Mouse (Mus musculus): Measurements from ENCODE around the gene Cyp2j9.

Cyp2j9 gene

GRCm38 (mm10) chr4:96590911-96591790 is at the start of gene Cyp2j9:
TSS of gene Cyp2j9 (minus strand) at chr4:96591578.
- in situ Hi-C loops (cut with MboI, MseI): loop anchor here in 1 of 2 experiments (25.0 kb wide), 1 partner anchor 1896 kb away; no protein-coding TSS in a partner anchor

- in situ Hi-C loops (cut with MboI, MseI): no loop called here
Observed at GRCm38 (mm10) chr4:96635455-96635854, 44.1 kb upstream of the Cyp2j9 start.

GRCm38 (mm10) chr4:96622474-96622873 is 31.1 kb upstream of the Cyp2j9 start:
- in situ Hi-C loops (cut with MboI, MseI): no loop called here

- in situ Hi-C loops (cut with MboI, MseI): loop anchor here in 1 of 2 experiments (25.0 kb wide), 1 partner anchor 1896 kb away; no protein-coding TSS in a partner anchor
Observed at GRCm38 (mm10) chr4:96591791-96592150, 393 bp upstream of the Cyp2j9 start.

GRCm38 (mm10) chr4:96581425-96582088 is 9.8 kb downstream of the Cyp2j9 start:
- in situ Hi-C loops (cut with MboI, MseI): loop anchor here in 1 of 2 experiments (25.0 kb wide), 1 partner anchor 1906 kb away; no protein-coding TSS in a partner anchor

GRCm38 (mm10) chr4:96580351-96580750 is 11.0 kb downstream of the Cyp2j9 start:
- in situ Hi-C loops (cut with MboI, MseI): loop anchor here in 1 of 2 experiments (25.0 kb wide), 1 partner anchor 1907 kb away; no protein-coding TSS in a partner anchor

- in situ Hi-C loops (cut with MboI, MseI): no loop called here
Observed at GRCm38 (mm10) chr4:96569442-96569841, 21.9 kb downstream of the Cyp2j9 start.

GRCm38 (mm10) chr4:96567988-96568387 is 23.4 kb downstream of the Cyp2j9 start:
- in situ Hi-C loops (cut with MboI, MseI): no loop called here

GRCm38 (mm10) chr4:96565808-96566207 is 25.6 kb downstream of the Cyp2j9 start:
- in situ Hi-C loops (cut with MboI, MseI): no loop called here

GRCm38 (mm10) chr4:96560464-96560863 is 30.9 kb downstream of the Cyp2j9 start:
- in situ Hi-C loops (cut with MboI, MseI): no loop called here

GRCm38 (mm10) chr4:96559781-96560180 is 31.6 kb downstream of the Cyp2j9 start:
- in situ Hi-C loops (cut with MboI, MseI): no loop called here

GRCm38 (mm10) chr4:96553133-96553819 is 38.1 kb downstream of the Cyp2j9 start, which contains the start of gene Cyp2j6:
TSS of gene Cyp2j6 (minus strand) at chr4:96553661.
- in situ Hi-C loops (cut with MboI, MseI): no loop called here

GRCm38 (mm10) chr4:96551619-96552018 is 39.8 kb downstream of the Cyp2j9 start:
- in situ Hi-C loops (cut with MboI, MseI): no loop called here

GRCm38 (mm10) chr4:96545976-96546375 is 45.4 kb downstream of the Cyp2j9 start:
- in situ Hi-C loops (cut with MboI, MseI): no loop called here

GRCm38 (mm10) chr4:96525772-96526171 is 65.6 kb downstream of the Cyp2j9 start:
- in situ Hi-C loops (cut with MboI, MseI): no loop called here

GRCm38 (mm10) chr4:96522256-96522655 is 69.1 kb downstream of the Cyp2j9 start:
- in situ Hi-C loops (cut with MboI, MseI): no loop called here

Measured in T-helper 17 cell (primary cell).